ENCODE assay signal across 12 mouse cellular contexts in genomic region chr3:123189826-123190225, GRCm38 (mm10).
"Had no signal": no experiment of that assay in that cellular context is flagged by ENCODE, and none has a peak within 500 bp of the region (broad histone marks: within the 10 kb centered on the region; RNA-seq: fewer than 3 reads in every experiment).

No protein-coding gene starts in this region.

- H3K9me3 ChIP-seq: limb, embryonic 13.5 days; midbrain, embryonic 15.5 days had no signal

- ATAC-seq: midbrain, embryonic 15.5 days had no signal

- H3K4me2 ChIP-seq: limb, embryonic 13.5 days; midbrain, embryonic 11.5 days; midbrain, embryonic 15.5 days had no signal

- H3K9ac ChIP-seq: limb, embryonic 13.5 days; liver, embryonic 14.5 days; midbrain, embryonic 15.5 days had no signal

- H3K4me1 ChIP-seq: midbrain, embryonic 15.5 days had no signal

- H3K27me3 ChIP-seq: limb, embryonic 13.5 days; midbrain, embryonic 15.5 days had no signal

- H3K36me3 ChIP-seq: limb, embryonic 13.5 days; midbrain, embryonic 15.5 days had no signal

- H3K4me3 ChIP-seq: limb, embryonic 13.5 days; midbrain, embryonic 15.5 days had no signal

- DNase-seq: kidney, adult 11 months; kidney, postnatal 14 days; left cerebral cortex, postnatal 4 days; lung, adult 2 months; lung, postnatal 4 days; spleen, adult 18-20 months; thymus, adult 18-20 months; thymus, postnatal 14 days had no signal

- H3K27ac ChIP-seq: limb, embryonic 13.5 days; liver, embryonic 14.5 days; midbrain, embryonic 15.5 days had no signal
